Comparison of ENCODE assay signal across 15 mouse cellular contexts in genomic region chr3:83947476-83948245, GRCm38 (mm10).
DNase-seq lines count a peak whose midpoint lies in the region; ATAC-seq lines count a peak whose summit lies in the region.
"Had no signal": no experiment of that assay in that cellular context is flagged by ENCODE, and none has a peak within 500 bp of the region (broad histone marks: within the 10 kb centered on the region; RNA-seq: fewer than 3 reads in every experiment).

No protein-coding gene starts in this region.

- no peak overlapping the region for H3K4me3 ChIP-seq in liver, embryonic 12.5 days
- H3K4me3 ChIP-seq: embryonic facial prominence, embryonic 12.5 days; heart, embryonic 12.5 days; hindbrain, embryonic 12.5 days; neural tube, embryonic 15.5 days had no signal

- no peaks in the 10 kb centered on the region for H3K27me3 ChIP-seq in liver, embryonic 12.5 days (replicated peaks)
- H3K27me3 ChIP-seq: embryonic facial prominence, embryonic 12.5 days; heart, embryonic 12.5 days; hindbrain, embryonic 12.5 days; neural tube, embryonic 15.5 days had no signal

- ATAC-seq in liver, embryonic 12.5 days = peak; percentile 32; the same call in 1 of the 2 replicates
- ATAC-seq in megakaryocyte-erythroid progenitor cell, adult 5-6 weeks (replicated peaks; ENCODE audit: low FRiP score, low TSS enrichment, poor library complexity, severe bottlenecking) = 0 out of 2 replicates have a peak, but pooled peaks have one; percentile 15

- no peaks in the 10 kb centered on the region for H3K9me3 ChIP-seq in liver, embryonic 12.5 days (replicated peaks)
- H3K9me3 ChIP-seq: embryonic facial prominence, embryonic 12.5 days; heart, embryonic 12.5 days; hindbrain, embryonic 12.5 days; neural tube, embryonic 15.5 days had no signal

- peak; percentile 45 for DNase-seq in adrenal gland, adult 8-10 months
- no peak for DNase-seq in adrenal gland, postnatal 4 days (ENCODE audit: low spot score in 2 of 2)
- no peak for DNase-seq in liver
- peak; percentile 28 for DNase-seq in c-Kit-positive CD71-negative TER-119-negative erythroid progenitor cells, embryonic 14.5 days (ENCODE audit: low read depth)
- DNase-seq in cerebellum, postnatal 10 days = no peak
- DNase-seq in retina, embryonic 14.5 days (ENCODE audit: low spot score) = no peak
- DNase-seq: cerebellum, adult 8-10 months; kidney, adult 11 months; right cerebral cortex, adult 18-20 months had no signal

- H3K27ac ChIP-seq in liver, embryonic 12.5 days = 0 out of 2 replicates have a peak overlapping the region, but pooled peaks have one; percentile 28
- H3K27ac ChIP-seq: embryonic facial prominence, embryonic 12.5 days; hindbrain, embryonic 12.5 days; neural tube, embryonic 15.5 days had no signal

- no peak overlapping the region for H3K4me2 ChIP-seq in liver, embryonic 12.5 days
- H3K4me2 ChIP-seq: embryonic facial prominence, embryonic 12.5 days; heart, embryonic 12.5 days; hindbrain, embryonic 12.5 days; neural tube, embryonic 15.5 days had no signal

- no peak overlapping the region for H3K9ac ChIP-seq in liver, embryonic 12.5 days
- H3K9ac ChIP-seq: embryonic facial prominence, embryonic 12.5 days; heart, embryonic 12.5 days; hindbrain, embryonic 12.5 days; neural tube, embryonic 15.5 days had no signal

- 59% methylated on average over 8 of the region's 8 CpGs for WGBS in liver, embryonic 12.5 days (ENCODE audit: insufficient replicate concordance)

- peaks cover 32% of the 10 kb centered on the region for H3K36me3 ChIP-seq in liver, embryonic 12.5 days
- H3K36me3 ChIP-seq: heart, embryonic 12.5 days had no signal

- peaks cover 14% of the 10 kb centered on the region for H3K4me1 ChIP-seq in liver, embryonic 12.5 days
- H3K4me1 ChIP-seq: neural tube, embryonic 15.5 days had no signal

Comparison
In these comparisons a context has a peak if more than half of its experiments do, and no peak if none do; other contexts are left out.
1. DNase-seq: peak in adrenal gland, adult 8-10 months (single experiment) and c-Kit-positive CD71-negative TER-119-negative erythroid progenitor cells, embryonic 14.5 days (single experiment); none in adrenal gland, postnatal 4 days (0 of 2), liver (single experiment), cerebellum, postnatal 10 days (0 of 2) and retina, embryonic 14.5 days (single experiment).